Mouse (Mus musculus) hindbrain, embryonic 10.5 days (tissue): ENCODE data around the gene Adh7. TPM values are rescaled to one million over a fixed set of nuclear protein-coding genes. Genes with fewer than 3 reads are reported as not detected.

Source experiments
- DNase-seq: peaks from one replicate; pipeline ENCODE4 v3.0.0-alpha.2; 2017; ENCODE audit warnings: low spot score
- H3K27ac ChIP-seq: fragments of 300-500 bp; sonication (generic); 2 replicates; pipeline ENCODE4 v1.5.1; 2016; ENCODE audit warnings: mild to moderate bottlenecking, moderate library complexity
- H3K27me3 ChIP-seq: fragments of 300-500 bp; sonication (generic); 2 replicates; pipeline ENCODE4 v1.6.1; 2016; ENCODE audit warnings: mild to moderate bottlenecking; ENCODE audit not compliant: poor library complexity, insufficient read depth, severe bottlenecking
- H3K36me3 ChIP-seq: fragments of 300-500 bp; sonication (generic); 2 replicates; pipeline ENCODE4 v1.6.1; 2016; ENCODE audit warnings: mild to moderate bottlenecking, moderate library complexity
- H3K4me1 ChIP-seq: fragments of 300-500 bp; sonication (generic); replicated peaks from 2 replicates; pipeline ENCODE4 v1.6.1; 2016; ENCODE audit warnings: mild to moderate bottlenecking
- H3K4me3 ChIP-seq: fragments of 300-500 bp; sonication (generic); 2 replicates; pipeline ENCODE4 v1.5.1; 2016; ENCODE audit warnings: mild to moderate bottlenecking, moderate library complexity
- H3K9me3 ChIP-seq: fragments of 300-500 bp; sonication (generic); 2 replicates; pipeline ENCODE4 v1.6.1; 2016; ENCODE audit warnings: mild to moderate bottlenecking, moderate library complexity
- WGBS: fragments of 180-500 bp; shearing (Covaris S2); methylation state at CpG from one replicate; pipeline ENCODE4 v1.1.7; 2016; 5-methylcytosine and 5-hydroxymethylcytosine counted together
- polyA plus RNA-seq: library from polyadenylated mRNA; unstranded; fragments of >200 nt; fragmentation: Nextera tagmentation; extraction: Ambion mirVana; gene quantifications from 2 replicates; pipeline ENCODE4 v1.2.1, GENCODE M21; 2016

Gene Adh7
- polyA plus RNA-seq, 1 experiment from 2014 or later, result 0.07 TPM

DNA sequence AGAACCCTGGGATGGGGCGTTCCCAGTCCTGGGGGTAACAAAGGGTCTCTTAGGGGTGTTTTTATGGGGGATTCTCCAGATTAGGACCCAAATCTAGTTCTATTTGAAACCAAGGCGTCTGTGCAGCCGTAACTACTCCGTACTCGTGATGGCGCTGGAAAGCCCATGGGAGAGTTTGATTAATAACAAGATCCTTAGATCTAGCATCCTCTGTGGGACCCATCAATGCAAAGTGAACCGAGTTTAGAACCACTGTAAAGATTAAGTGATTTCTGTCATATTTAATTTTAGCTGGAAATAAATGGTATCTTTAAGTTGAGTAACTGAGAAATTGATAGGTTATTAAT is 18.9 kb upstream of the Adh7 start:
- no peaks in the 10 kb centered on the region for H3K4me1 ChIP-seq
- 0 out of 2 replicates have a peak overlapping the region, but pooled peaks have one; percentile 36 for H3K4me3 ChIP-seq
- H3K27ac ChIP-seq, result peak overlapping the region; percentile 75; the same call in 1 of the 2 replicates
- no peaks in the 10 kb centered on the region for H3K27me3 ChIP-seq
- H3K9me3 ChIP-seq, result no peaks in the 10 kb centered on the region
- 80% methylated on average over 7 of the region's 7 CpGs for WGBS
- DNase-seq, result no peak
- H3K36me3 ChIP-seq, result no peaks in the 10 kb centered on the region

DNA sequence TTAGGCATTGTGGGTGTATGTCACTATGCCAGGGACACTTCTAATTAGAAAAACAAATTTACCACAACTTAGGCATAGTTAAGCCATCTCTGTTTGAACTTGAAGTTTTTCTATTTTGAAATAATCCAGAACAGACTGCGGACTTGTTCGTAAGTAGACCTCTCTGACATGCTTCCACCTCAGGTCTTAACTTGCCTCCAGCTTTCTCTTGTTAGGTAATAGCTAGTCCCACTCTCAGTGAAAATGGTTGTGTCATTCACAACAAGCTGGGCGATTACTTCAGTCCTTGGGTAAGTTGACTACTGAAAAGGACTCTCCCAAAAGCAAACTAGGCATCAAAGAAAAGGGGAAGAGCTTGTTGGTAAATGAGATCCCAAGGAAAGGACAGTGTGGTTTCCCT is 8.7 kb upstream of the Adh7 start:
- no peak overlapping the region for H3K27ac ChIP-seq
- no peaks in the 10 kb centered on the region for H3K27me3 ChIP-seq
- no peak for DNase-seq
- no peaks in the 10 kb centered on the region for H3K36me3 ChIP-seq
- 92% methylated on average over 3 of the region's 3 CpGs for WGBS
- no peaks in the 10 kb centered on the region for H3K4me1 ChIP-seq
- no peak overlapping the region for H3K4me3 ChIP-seq
- peaks cover 3% of the 10 kb centered on the region; the same call in 1 of the 2 replicates for H3K9me3 ChIP-seq

DNA sequence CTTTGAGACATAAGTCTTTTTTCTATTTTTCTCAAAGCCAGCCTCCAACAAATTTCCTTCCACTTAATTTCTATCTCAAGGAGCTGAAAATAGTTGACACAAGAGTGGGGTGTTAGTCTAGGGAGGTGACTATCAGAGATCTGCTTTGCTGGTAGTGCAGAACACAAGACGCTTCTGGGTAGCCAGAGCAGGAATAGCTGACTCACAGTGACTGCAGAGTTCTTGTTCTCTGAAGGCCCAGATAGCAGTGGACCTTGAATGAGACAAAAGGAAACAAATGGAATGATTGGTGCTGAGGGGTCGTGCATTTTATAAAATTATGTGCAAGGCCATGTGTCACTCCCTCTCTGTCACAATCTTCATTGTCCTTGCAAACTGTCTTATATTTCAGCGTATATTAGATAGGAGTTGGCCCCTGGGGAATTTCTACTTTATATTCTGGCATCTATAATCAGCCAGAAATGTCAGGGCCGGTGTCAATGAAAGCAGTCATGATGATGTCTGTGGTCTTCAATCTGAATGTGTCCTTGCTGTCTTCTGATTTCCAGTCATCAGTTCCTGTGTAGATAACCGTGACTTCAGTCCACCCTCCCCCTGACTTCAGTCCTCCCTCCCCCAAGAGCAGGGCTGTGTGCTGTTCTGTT is 7.0 kb upstream of the Adh7 start:
- Histone ChIP-seq H3K4me1 (peaks cover 5% of the 10 kb centered on the region), H3K27ac (no peak overlapping the region), H3K36me3 (no peaks in the 10 kb centered on the region), H3K4me3 (no peak overlapping the region), H3K27me3 (no peaks in the 10 kb centered on the region), H3K9me3 (peaks cover under 1% of the 10 kb centered on the region; the same call in 1 of the 2 replicates)
- DNase-seq, result no peak
- 81% methylated on average over 5 of the region's 5 CpGs for WGBS

DNA sequence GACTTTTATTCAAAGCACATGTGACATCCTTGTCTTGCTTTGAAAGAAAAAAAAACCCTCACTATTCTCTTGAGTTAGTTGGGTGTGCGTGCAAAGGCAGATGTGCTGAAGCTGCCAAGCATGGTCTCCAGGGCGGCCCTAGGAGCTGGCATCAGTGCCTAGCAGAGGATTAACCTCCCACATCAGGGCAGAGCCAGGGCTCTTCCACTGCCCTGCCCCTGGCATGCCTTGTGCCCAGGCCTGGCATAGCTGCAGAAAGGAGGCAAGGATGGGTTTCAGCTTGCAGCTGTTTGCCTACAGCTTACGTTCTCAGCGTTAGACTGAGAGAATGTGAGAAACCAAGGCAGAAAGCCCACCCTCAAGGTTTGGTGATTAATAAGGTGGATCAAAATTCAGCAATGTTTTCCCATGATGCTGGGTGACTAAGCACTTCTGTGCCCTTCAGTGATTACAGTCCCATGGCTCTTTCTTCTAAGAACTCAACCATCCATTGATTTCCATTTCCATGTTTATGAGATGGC is 5.1 kb upstream of the Adh7 start:
- Histone ChIP-seq H3K4me3 (no peak overlapping the region), H3K4me1 (peaks cover 9% of the 10 kb centered on the region), H3K27me3 (no peaks in the 10 kb centered on the region), H3K27ac (no peak overlapping the region), H3K36me3 (no peaks in the 10 kb centered on the region), H3K9me3 (no peaks in the 10 kb centered on the region)
- 93% methylated on average over 4 of the region's 4 CpGs for WGBS
- DNase-seq, result no peak

DNA sequence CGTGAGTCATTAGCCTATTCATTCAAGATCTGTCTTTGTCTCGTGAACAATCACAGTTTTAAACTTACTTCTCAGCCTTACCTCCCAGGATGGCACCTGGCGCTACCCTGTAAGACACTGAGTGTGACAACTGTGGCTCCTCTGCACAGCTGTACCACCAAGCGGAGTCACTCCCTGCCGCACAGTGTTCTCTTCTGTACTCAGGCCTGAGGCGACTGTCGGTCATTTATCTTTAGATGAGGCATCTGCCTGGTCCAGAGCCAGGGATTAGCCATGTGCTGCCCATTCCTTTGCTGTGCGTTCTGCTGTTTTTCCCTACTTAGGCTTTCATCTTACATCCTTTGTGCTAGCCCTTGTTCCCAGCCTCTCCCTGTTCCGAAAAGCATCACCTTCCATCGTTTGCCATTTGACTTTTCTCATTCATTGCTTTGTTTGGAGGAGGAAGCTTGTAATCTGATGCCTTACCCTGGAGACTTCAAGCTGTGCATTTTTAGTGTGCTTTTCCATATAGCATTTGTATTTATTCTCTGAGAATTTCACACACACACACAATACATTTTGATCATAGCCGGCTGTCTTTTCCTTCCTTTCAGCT is 2.1 kb upstream of the Adh7 start:
- 33% methylated on average over 11 of the region's 11 CpGs for WGBS

DNA sequence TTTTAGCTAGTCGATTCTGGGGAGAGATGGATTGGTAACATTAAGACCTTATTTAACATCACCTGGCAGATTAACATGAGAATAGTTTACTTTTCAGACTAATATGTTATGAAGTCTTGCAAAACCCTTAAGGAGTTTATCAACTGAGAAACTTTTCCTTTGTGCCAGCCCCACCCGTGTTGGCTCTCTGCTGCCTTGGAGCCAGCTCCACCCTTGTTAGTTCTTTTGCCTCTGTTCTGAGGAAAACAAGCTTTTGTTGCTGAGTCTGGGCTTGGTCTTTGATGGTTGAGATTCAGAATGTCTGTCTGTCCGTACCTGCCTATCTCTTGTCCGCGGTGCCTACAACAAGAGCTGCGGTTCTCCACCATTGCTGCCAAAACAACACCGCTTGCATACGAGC is 1.5 kb upstream of the Adh7 start:
- Histone ChIP-seq H3K27ac (no peak overlapping the region), H3K9me3 (no peaks in the 10 kb centered on the region), H3K4me1 (peaks cover 9% of the 10 kb centered on the region), H3K27me3 (no peaks in the 10 kb centered on the region), H3K36me3 (no peaks in the 10 kb centered on the region), H3K4me3 (no peak overlapping the region)
- no peak for DNase-seq
- WGBS, result 83% methylated on average over 8 of the region's 8 CpGs

More for the DNA sequence above, 2.1 kb upstream of the Adh7 start:
- Histone ChIP-seq H3K27me3 (no peaks in the 10 kb centered on the region), H3K4me3 (no peak overlapping the region), H3K4me1 (peaks cover 9% of the 10 kb centered on the region), H3K9me3 (no peaks in the 10 kb centered on the region), H3K27ac (peak overlapping the region; percentile 72), H3K36me3 (no peaks in the 10 kb centered on the region)
- DNase-seq, result peak; percentile 32

DNA sequence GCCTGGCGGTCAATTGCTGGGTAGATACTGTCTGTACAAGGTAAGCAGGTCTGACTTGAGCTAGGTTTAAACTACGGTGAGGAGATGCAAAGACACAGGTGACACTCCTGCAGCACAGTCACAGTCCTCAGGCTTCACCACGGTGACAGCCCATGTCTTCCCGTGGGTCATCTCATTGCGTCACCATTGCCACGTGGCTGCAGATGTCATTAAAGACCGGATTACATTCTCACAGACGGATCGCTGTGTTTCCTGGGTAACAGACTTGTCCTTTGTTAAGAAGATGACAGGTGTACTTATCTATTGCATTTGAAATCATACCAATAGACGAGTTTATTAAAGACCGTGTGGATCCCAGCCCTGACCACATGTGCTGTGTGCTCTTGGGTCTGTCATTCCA is 3.6 kb downstream of the Adh7 start:
- Histone ChIP-seq H3K36me3 (no peaks in the 10 kb centered on the region), H3K27ac (no peak overlapping the region), H3K4me3 (no peak overlapping the region), H3K9me3 (no peaks in the 10 kb centered on the region), H3K27me3 (no peaks in the 10 kb centered on the region), H3K4me1 (peaks cover 17% of the 10 kb centered on the region)
- WGBS, result 89% methylated on average over 11 of the region's 11 CpGs
- DNase-seq, result no peak

DNA sequence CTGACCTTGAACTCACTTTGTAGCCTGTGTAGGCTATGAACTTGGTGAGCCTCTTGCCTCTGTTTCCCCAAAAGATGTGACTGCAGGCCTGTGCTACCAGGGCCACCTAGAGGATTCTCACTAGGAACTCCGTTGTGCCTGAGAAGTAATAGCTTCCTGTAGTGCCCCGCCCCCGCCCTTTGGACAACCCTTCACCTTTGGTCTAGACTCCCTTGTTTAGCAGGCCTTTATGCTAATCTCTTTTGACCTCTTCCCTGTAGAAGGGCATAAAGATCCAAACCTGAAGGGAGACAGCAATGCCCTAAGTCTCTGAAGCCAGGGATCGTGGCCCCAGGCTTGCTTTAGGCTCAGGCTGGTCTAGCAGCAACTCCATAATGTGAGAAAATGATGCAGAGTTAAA is 5.0 kb downstream of the Adh7 start:
- Histone ChIP-seq H3K4me1 (peaks cover 19% of the 10 kb centered on the region), H3K27me3 (no peaks in the 10 kb centered on the region), H3K27ac (no peak overlapping the region), H3K4me3 (no peak overlapping the region), H3K36me3 (no peaks in the 10 kb centered on the region), H3K9me3 (no peaks in the 10 kb centered on the region)
- 72% methylated on average over 4 of the region's 4 CpGs for WGBS
- DNase-seq, result no peak

DNA sequence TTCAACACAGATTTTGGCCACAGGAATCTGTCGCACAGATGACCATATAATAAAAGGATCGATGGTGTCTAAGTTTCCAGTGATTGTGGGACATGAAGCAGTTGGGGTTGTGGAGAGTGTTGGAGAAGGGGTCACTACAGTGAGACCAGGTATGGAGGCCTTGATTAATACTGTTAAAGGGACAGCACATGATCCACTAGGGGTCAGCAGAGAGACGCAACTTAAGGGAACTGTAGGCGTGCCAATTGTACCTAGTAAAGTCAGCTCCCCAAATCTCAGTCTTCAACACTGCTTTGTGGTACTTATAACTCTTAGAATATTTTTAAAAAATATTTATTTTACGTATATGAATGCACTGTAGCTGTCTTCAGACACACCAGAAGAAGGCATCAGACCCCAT is 5.4 kb downstream of the Adh7 start:
- peak; percentile 34 for DNase-seq
- 59% methylated on average over 5 of the region's 5 CpGs for WGBS
- no peak overlapping the region for H3K4me3 ChIP-seq
- H3K4me1 ChIP-seq, result peaks cover 19% of the 10 kb centered on the region
- H3K36me3 ChIP-seq, result no peaks in the 10 kb centered on the region
- no peaks in the 10 kb centered on the region for H3K9me3 ChIP-seq
- H3K27ac ChIP-seq, result no peak overlapping the region
- H3K27me3 ChIP-seq, result no peaks in the 10 kb centered on the region

DNA sequence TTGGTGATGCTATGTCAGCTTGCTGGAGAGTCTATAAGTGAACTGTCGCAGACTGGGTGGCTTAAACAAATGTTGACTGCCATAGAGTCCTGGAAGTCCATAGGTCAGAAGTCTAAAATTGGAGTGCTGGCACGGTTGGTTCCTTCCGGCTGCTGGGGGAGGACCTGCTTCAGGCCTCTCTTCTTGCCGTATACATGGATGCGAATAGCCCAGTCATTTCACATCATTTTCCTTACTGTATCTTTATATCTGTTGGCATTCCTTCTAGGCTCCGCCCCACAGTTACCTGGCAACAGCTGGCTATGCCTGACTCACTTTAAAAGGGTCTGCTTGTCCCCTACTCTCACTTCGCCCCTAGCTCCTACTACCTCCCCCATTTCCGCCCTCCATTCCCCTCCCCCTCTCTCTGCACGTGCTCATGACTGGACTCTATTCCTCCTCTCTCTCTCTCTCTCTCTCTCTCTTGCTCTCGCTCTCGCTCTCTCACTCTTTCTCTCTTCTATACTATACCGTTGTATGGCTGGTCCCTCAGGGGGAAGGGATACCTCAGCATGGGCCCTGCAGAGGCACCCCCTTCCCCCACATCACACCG is 6.9 kb downstream of the Adh7 start:
- 84% methylated on average over 13 of the region's 13 CpGs for WGBS
- H3K27me3 ChIP-seq, result no peaks in the 10 kb centered on the region
- no peak overlapping the region for H3K4me3 ChIP-seq
- H3K36me3 ChIP-seq, result no peaks in the 10 kb centered on the region
- H3K4me1 ChIP-seq, result peaks cover 19% of the 10 kb centered on the region
- no peak for DNase-seq
- no peak overlapping the region for H3K27ac ChIP-seq
- H3K9me3 ChIP-seq, result no peaks in the 10 kb centered on the region

DNA sequence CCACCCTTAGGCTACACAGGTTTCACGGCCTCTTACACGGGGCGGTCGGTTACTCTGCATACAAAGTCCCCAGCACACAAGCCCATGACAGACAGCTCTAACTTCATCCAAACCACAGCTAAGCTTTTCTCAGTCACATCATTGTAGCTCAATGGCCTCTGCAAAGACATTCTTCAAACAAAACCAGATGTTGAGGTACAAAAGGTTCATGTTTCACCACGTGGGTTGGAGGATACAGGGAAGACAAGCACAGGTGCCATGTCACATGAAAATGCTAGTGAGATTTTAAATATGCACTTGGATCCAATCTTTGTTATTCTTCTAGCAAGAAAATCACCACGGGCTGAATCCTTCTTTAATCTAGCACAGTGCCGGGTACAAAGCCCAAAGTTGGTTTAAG is 7.8 kb downstream of the Adh7 start:
- Histone ChIP-seq H3K36me3 (no peaks in the 10 kb centered on the region), H3K9me3 (no peaks in the 10 kb centered on the region), H3K4me3 (no peak overlapping the region), H3K27me3 (no peaks in the 10 kb centered on the region), H3K27ac (0 out of 2 replicates have a peak overlapping the region, but pooled peaks have one; percentile 53), H3K4me1 (peaks cover 19% of the 10 kb centered on the region)
- no peak for DNase-seq
- 69% methylated on average over 7 of the region's 7 CpGs for WGBS

DNA sequence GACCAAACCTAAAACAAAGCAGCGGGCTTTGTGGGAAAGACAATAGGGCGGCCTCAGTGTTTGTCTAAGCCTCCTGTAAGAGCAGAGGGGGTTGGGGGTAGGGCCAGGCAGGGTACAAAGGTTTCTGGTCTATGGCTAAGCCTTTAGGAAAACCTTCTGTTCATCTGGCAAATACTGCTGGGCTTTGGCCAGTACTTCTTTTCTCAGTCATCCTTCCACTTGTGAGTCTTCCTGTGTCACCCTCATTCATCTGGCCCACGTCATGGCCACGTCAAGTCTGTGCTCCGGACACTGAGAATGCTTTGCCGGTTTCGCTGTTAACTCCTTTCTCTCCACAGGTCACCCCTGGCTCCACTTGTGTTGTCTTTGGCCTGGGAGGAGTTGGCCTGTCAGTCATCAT is 8.3 kb downstream of the Adh7 start:
- peak; percentile 36 for DNase-seq
- no peaks in the 10 kb centered on the region for H3K9me3 ChIP-seq
- no peak overlapping the region for H3K4me3 ChIP-seq
- H3K27ac ChIP-seq, result peak overlapping the region; percentile 74
- no peaks in the 10 kb centered on the region for H3K36me3 ChIP-seq
- 29% methylated on average over 7 of the region's 7 CpGs for WGBS
- no peaks in the 10 kb centered on the region for H3K27me3 ChIP-seq
- peaks cover 19% of the 10 kb centered on the region for H3K4me1 ChIP-seq

DNA sequence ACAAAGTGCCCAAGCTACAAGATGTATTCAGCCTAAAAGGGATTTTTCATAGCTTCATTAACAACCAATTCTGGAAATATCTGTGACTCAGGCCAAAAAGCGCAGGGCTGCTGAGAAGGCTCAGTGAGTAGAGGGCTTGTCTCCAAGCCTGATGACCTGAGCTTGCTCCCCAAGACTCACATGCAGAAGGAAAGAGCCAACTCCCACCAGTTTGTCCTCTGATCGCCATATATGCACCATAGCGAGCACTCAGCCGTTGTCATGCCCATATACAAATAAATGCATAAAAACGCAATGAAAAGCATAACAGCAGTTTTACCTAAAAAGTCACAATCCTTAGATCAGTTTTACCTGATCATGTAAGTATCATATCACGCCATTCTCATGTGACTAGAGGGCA is 8.9 kb downstream of the Adh7 start:
- Histone ChIP-seq H3K4me3 (no peak overlapping the region), H3K27me3 (no peaks in the 10 kb centered on the region), H3K27ac (peak overlapping the region; percentile 74; the same call in 1 of the 2 replicates), H3K36me3 (no peaks in the 10 kb centered on the region), H3K9me3 (no peaks in the 10 kb centered on the region), H3K4me1 (peaks cover 19% of the 10 kb centered on the region)
- no peak for DNase-seq
- 95% methylated on average over 6 of the region's 6 CpGs for WGBS
